Mouse (Mus musculus): ENCODE results near the gene Ptger1.

DNA sequence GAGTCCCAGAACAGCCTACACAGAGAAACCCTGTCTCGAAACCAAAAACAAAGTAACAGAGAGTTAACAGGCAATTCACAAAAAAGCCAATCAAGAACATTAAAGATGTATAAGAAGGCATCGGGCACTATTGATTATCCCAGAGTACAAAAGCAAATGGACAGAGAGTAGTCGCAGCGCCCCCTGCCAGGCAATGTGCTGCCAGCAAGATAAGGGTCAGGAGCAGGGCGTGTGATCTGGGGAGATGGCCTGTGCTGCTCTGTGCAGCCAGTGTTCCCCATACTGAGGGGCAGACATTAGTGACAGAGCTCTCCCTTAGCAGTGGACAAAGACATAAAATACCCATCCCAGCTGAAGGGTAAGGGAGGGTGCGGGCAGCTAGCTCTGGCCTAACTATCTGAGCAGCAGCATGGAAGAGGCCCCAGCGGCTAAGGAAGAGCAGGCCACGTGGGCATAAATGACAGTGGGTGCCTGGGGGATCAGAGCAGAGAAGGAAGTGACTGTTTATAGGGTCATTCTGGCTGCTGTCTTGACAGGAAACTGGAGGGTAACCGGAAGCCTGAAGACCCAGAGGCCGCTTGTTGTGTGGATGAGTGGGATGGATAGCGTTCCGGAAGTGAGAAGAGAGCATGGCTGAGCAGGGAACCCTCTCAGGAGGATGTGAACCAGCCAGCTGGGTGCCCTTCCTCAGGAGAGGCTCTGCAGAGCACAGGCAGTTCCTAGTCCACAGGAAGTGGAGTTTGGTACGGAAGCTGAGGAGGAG is 9.8 kb upstream of the Ptger1 start:
- TF ChIP-seq CTCF (IDR thresholded peaks at IDR 0.05; ENCODE audit: control insufficient read depth, insufficient read depth, low read length) (0 out of 2 replicates have a peak, but pooled peaks have one; percentile 32), POLR2A (IDR thresholded peaks at IDR 0.05; ENCODE audit: borderline replicate concordance, control insufficient read depth, low read depth, low read length) (no peak)

Measured in bone marrow, adult 2 months (tissue).